Mouse (Mus musculus) embryo, embryonic 9.5 days (tissue): ENCODE measurements around the gene Khdrbs1.
"Not testable (repeated sequence)": the region's sequence is repeated elsewhere in the genome, so short reads cannot be mapped to it uniquely, and the experiment has no call there.

Experiments used
- DNase-seq: peaks from one replicate; pipeline ENCODE4 v3.0.0-alpha.2; 2017; ENCODE audit errors: extremely low spot score

Khdrbs1 gene

DNA sequence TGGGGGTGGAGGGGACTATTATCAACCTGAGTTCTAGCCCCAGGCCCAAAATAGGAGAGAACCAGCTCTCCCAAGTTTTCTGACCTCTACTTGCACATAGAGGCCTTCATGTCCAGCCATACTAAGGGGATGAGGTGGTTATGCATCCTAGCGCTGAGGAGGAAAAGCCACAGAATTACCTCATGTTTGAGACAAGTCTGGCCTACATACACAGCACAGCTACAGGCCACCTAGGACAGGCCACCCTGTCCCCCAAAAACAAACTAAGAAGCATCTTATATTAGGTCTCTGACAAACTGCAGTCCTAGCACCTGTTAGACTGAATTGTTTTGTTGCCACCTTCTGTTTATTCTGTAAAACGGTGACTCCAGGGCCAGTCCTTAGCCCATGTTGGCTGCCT is 1.4 kb upstream of the Khdrbs1 start:
- DNase-seq = peak; percentile 32

DNA sequence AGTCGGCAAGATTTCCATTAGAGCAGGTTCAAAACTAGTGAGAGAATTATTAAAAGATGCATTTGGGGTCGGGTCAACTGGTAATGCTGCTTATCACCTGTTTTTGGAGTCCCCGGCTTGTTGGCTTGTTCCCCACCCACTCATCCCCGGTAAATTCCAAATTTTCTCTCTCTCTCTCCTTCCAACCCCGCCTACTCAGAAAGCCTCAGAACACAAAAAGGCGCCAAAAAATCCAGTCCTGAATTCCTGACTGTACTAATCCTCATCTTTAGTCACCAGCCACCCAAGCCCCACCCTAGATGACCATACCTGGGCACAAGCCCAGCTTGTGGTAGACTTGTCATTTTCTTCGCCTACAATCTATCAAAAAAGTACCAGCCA is 897 bp upstream of the Khdrbs1 start:
- DNase-seq = no peak

DNA sequence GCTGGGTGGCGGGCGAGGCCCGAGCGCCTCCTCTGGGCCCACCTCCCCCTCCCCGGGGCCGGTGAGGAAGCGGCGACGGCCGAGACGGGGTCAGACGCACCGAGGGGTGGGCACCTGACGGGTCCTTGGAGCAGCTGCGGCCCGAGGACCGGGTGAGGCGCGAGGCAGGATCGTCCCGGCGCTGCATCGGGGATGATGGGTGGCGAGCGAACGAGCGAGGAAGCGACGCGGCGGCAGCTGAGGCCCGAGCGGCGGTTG is 200 bp downstream of the Khdrbs1 start:
- DNase-seq = no peak

DNA sequence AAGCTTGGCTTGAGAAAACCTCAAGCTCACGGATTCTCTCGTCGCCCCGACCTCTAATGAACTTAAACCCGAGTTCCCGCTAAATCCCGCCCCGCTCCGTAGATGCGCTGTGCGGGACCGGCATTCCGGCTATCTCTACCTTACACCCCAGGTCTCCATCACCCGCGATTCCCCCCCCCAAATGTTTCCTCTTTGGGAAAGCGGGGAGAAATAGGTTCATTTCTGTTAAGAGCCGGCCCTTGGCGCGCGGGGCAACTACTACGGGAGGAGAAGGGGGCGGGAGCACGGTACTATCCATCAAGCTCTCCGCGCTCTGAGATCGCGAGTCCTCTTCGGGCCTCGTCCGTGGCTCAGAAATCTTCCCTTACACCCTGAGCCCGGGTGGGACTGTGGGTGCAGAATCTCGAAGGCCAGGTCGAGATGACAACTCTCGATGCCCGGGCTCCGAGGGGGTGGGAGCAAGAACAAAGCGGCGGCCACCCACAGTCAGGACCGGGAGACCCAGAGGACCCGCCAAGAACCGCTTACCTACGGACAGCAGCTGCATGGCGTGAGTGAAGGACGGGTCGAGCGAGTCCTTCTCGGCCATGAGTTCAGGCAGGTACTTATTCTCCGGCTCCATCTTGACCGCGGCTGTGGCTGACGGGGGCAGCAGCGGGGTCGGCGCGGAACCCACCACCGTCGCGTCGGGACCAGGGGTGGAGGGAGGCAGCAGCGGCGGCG is 691 bp downstream of the Khdrbs1 start:
- peak; percentile 58 for DNase-seq

DNA sequence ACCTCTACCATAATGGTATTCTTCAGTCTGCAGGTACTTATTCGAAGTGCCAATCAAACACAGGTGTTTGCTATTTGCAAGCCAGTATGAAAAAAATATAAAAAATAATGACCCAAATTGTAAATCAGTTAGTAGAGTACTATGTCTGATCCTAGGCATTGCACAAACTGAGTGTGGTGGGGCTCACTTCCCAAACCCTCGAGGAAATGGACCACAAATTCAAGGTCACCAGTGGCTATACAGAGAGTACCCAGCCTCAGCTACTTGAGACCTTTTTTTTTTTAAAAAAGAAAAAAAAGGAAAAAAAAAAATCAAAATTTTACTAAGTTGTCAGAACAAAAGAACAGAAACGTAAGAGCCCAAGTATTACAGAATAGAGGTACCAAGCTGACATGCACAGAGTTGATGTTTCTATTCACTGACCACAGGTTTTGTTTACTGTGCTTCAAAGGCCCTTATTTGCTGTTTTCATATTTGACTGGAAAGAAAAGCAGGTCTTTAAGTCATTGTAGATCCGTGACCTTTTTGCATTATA is 2.9 kb downstream of the Khdrbs1 start:
- DNase-seq = no peak

DNA sequence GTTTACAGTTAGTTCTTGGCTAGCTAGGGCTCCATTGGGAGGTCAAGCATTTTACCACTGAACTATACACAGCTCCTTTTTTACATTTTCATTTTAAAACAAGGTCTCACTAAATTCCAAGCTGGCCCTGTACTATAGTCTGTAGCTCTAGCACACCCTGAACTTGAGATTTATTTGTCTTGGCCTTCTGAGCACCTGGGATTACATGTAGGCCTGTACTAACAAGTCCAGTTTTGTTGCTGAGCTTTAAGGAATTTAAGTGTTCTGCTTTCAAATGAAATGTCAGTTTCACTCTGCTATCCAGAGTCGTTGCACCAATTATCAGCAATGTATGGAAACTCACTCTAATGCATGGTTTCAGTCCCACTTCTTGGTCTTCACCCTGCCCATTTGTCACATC is 5.9 kb downstream of the Khdrbs1 start:
- no peak for DNase-seq

DNA sequence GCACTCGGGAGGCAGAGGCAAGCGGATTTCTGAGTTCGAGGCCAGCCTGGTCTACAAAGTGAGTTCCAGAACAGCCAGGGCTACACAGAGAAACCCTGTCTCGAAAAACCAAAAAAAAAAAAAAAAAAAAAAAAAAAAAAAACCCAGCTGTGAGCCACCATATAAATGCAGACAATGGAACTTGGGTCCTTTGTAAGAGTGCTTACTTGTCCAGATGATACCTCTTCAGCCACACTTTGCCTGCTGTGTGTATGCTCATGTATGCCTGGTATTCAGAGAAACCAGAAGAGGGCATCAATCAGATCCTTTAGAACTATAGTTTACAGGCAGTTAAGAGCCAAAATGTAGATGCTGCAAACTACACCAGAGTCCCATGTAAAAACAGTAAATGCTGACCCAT is 6.6 kb downstream of the Khdrbs1 start:
- DNase-seq = not testable (repeated sequence)

DNA sequence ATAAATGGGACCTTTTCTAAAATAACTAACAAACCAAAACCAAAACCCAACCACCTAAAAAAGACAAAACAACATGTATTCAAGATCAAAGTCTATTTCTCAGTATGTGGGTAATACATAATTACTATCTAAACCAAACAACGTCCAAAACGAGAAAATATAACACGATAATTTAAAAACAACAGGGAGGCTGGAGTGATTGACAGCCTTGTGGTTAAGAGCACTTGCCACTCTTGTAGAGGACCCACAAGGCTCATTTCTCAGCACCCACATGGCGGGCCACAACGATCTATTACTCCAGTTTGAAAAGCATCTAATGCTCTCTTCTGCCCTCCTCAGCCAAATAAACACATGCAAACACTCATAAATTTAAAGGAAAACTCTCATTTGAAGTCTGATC is 10.7 kb downstream of the Khdrbs1 start:
- DNase-seq = no peak

DNA sequence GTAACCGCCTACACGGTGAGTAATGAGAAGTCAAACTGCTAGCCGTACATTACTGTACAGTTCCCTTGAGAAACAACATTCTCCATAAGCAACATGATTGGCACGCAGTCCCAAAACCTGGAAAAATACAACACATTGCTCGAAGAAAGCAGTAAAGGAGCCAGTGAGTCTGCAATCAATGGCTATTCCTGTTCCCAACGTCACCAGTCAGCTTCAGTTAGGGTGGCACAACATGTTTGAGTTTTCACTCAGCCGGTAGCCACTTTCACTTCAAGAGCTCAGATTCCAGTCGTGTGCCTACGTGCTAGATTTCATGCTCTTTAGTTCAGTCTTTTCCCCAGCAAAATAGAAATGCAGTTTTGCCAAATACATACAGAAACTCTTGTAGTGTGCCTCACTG is 25.8 kb downstream of the Khdrbs1 start:
- DNase-seq = no peak

DNA sequence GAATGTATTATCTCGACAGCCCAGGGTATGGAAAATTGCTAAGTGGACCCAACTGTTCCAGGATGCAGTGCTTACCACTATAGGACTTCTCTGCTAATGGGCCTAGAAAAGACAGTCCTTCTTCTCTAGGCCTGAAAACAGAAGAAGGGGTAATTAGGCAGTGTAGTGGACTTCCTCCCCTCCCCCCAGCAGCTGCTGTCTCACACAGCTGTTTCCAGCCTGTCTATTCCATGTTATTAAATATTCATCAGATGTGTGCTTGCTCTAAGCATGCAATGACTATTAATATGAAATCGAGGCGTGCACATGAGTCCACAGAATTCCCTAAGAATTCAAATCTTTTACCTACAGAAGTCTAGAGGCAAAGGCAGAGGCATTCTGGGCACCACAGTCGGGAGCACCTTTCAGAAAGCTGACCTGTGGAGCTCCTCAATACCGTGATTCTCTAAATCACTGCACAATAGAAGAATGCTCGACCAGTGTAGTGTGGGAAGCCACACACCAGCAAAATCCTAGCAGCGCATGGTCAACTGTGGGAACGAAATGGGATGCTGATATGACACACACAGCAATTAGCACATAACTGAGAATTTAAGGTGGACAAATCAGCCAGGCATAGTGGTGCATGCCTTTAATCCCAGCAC is 32.5 kb downstream of the Khdrbs1 start:
- DNase-seq = no peak

DNA sequence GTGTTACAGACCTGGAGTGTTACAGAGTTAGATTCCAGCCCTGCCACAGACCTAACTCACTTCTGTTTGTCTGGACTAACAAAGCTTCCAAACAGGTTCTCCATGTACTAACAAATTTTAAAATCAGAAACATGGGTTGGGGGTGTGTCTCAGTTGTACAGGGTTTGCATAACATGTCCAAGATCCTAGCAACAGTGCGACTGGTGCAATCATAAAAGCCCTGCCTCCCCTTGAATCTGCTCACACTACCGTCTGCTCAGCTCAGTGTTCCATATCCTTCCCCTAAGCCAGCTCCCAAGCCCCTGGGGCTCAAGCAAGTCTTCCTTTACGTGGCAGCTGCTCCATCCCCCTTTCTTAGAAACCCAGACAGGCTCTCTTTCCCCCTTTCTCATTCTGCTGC is 35.4 kb downstream of the Khdrbs1 start:
- no peak for DNase-seq

DNA sequence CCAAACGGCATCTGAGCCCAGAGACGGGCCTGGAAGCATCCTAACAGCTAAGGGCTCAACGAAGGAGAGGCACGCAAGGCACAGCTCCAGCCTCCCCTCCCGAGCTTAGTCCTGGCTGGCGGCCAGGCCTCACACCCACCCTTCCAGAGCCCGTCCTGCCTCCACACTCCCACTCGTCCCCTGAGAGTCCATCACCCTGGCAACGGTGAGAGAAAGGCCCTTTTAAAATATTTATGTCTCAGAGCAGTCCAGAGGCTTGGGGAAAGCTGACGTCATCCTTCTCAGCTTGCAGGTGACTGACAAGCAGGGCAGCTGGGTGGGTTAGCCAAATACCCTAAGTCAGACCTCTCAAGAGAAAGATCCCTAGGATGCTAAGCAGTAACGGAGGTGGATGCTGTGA is 39.6 kb downstream of the Khdrbs1 start:
- DNase-seq = no peak

DNA sequence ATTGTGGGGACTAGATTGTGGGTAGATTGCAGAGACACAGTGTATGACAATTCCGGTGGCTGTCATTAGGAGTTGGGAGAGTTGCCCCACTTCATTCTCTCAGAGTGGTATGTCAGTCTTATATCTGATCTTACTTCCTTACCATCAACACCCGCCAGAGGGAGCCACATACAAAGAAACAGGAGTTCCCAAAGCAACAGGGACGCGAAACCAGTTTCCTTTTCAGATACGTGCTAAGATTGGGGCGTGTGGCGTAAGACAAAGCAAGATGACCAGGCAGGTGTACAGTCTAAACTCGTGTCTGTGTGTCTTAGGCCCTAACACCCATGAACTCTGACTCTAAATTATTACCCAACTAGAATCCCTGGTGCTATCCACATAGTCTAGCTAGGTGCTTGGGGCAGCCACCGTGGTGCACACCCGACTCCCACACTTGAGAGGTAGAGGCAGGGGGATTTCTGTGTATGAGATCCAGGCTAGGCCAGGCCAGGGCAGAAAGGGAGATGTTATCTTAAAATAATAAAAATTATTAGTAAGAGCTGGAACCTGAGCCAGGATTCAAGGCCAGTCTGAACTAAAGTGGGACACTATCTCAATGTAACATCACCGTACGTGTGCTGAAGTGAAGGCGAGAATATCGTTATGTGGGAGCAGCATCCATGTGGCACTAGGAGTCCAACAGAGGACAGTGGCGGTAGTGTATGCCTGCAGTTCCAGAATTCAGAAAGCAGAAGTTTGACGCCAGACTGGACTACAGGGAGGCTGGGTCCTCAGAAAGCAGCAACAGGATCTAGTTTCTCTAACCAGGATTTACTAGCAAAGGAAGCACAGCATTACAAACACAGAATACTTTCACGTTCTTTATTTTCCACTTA is 40.4 kb downstream of the Khdrbs1 start:
- DNase-seq = peak; percentile 83

DNA sequence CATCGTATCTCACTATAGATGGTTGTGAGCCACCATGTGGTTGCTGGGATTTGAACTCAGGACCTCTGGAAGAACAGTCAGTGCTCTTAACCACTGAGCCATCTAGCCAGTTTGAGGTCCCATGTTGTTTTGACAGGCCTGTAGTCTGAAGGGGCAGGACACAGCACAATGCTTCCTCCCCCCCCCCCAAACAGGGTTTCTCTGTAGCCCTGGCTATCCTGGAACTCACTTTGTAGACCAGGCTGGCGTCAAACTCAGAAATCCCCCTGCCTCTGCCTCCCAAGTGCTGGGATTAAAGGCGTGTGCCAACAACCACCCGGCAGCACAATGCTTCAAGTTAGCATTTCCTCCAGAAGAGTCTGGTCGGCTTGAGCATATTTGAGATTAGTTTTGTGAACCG is 41.4 kb downstream of the Khdrbs1 start:
- not testable (repeated sequence) for DNase-seq

DNA sequence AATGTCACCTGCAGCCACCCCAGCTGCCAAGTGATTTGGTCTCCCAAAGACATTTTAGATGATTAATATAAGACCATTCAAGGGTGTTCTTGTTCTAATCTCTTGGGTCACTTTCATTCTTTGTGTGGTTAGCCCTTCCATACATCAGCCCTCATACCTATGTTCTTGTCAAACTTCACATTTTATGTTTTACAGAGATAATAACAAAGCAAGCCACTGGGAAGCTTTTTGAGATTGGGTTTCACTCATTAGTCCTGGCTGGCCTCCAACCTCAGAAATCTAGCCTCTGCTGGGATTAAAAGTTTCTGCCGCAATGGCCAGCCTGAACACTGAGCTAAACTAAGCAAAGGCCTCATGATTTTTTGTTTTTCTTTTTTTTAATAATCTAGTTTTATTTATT is 41.9 kb downstream of the Khdrbs1 start:
- DNase-seq = no peak

DNA sequence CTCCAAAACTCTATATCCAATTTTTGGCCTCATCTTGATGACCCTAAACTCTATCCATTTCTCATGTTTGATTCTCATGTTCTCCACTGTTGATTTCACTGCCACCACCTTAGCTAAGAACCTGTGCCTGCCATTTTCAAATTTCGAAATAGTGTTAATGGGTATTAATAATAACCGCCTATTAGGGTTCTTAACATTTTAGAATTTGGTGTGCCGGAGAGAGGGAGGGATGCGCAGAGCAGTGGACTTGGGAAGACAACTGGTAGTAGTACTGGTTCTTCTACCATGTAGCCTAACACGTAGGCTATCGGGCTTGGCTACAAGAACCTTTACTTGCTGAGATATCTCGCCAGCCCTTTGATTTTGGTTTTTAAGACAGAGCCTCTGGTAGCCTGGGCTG is 44.9 kb downstream of the Khdrbs1 start:
- DNase-seq = peak; percentile 36

DNA sequence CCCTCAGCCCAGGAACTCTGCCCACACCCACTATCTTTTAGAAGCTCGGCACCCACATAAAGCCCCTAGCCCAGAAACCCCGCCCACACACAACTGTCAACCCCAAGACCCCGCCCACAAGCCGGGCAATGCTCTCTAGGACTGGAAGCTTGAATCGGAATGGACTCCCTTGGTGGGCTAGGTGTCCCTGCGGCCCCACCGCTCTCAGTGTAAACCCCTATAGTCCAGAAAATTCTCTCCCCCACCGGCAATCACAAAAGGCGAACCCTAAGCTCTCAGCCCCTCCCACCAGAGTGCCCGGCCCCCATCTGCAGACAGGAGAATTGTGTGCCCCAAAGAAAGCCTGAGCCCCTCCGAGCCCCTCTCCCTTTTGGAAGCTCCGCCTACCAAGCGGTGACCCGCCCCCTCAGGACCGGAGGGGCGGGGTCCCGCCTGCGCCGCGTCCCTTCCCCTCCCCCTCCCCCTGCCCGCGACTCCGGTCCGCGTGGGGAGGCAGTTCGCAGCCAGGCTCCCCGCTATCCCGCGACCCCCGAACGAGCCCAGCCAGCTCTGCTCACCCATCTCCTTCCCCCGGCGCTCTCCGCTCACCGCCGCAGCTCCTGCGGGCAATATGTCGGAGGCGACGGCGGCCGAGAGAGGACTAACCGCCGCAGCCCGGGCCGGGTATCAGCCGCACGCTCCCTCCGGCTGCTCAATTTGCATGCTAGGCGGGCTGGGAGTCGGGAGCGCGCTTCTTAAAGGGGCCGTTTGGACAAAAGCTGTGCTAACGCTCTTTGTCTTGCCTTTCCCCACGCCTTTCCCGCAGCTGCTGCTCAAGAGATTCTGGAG is 45.7 kb downstream of the Khdrbs1 start, which contains the start of gene Tmem39b:
Gene Tmem39b, minus strand, starts transcription at position 681 of the 828 bp plus-strand sequence.
- peak; percentile 95 for DNase-seq

DNA sequence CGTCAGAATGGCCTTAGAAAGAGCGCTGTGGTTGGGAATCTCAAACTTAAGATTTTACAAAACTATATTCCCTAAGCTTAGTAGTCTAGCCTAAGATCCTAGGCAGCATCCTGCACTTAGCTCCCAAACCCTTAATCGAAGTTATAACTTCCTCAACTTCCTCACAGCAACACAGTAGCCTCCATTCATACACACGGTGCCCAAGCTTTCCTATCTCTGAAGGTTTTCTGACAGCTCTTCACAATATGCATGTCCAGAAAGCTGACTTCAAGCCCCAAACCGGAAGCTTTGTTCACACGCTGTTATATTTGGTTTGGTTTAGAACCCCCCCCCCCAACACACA is 46.3 kb downstream of the Khdrbs1 start:
- DNase-seq = no peak

DNA sequence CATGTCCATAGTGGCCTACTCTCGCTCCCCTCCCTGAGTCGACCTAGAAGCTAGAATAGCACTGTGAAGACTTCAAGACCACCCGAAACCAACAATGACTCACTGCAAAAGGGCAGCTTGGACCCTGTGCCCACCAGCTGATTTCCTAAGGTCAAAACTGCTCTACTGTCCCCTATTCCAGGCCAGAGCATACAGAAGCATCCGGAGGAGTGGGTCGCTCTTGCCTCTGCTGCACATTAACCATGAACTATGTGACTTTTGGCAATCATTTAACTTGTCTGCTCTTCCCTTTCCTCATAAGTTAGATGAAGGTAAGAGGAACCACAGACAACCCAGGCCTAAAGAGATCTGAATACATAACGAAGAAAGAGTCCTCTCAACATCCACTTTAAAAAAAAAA is 57.6 kb downstream of the Khdrbs1 start:
- DNase-seq = no peak

DNA sequence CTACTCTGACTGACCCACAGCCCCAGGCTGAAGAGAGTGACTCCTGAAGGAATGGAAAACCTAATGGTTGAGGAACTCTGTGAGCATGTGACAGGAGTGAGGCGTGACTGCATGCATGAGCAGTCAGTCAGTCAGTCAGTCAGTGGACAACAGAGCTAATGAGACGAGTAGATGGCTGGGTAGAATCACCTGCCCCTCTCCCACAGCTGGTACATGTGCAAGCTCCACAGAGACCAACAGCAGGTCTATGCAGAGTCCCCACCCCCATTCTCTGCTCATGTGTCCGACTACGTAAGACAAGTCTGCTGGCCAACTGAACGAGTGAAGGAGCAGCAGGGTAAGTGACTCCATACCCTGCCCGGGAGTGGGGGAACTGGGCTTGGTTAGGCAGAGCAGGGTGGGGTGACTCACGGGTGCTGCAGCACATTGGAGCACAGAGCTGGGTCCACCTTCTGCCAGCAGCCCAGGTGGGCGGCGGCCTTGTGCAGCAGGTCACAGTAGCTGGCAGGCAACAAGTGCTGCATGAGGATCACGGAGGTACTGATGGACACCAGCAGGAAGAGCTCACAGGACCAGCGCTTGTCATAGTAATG is 58.1 kb downstream of the Khdrbs1 start:
- no peak for DNase-seq

DNA sequence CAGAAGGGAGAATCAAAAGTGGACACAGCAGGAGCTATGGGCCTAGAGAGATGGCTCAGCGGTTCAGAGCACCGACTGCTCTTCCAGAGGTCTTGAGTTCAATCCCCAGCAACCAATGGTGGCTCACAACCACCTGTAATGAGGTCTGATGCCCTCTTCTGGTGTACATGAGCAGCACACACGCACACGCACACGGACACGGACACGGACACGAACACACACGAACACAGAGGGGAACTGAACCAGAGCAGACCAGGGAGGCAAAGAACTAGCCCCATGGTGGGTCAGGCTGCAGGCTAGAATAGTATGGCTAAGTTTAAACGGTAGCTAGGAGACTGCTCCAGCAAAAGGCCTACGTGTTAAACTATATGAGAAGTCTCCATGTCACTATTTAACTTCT is 60.3 kb downstream of the Khdrbs1 start:
- no peak for DNase-seq
